Mouse (Mus musculus): ENCODE data around the gene Tex26. TPM values are rescaled to one million over a fixed set of nuclear protein-coding genes. Genes with fewer than 3 reads are reported as not detected.

Tex26 gene
- polyA plus RNA-seq, 1 experiment from 2014 or later = 0.74 TPM

- no peak overlapping the region for H3K4me3 ChIP-seq (ENCODE audit: low read depth, low read length)
- H3K4me2 ChIP-seq (ENCODE audit: low read depth, low read length) = no peak overlapping the region
- WGBS = 80% methylated on average over 3 of the region's 3 CpGs
- H3K27me3 ChIP-seq (ENCODE audit: control insufficient read depth, insufficient read depth, low read length) = no peaks in the 10 kb centered on the region
- H3K36me3 ChIP-seq (replicated peaks; ENCODE audit: control insufficient read depth, insufficient read depth, low read depth, low read length) = no peaks in the 10 kb centered on the region
- H3K4me1 ChIP-seq (ENCODE audit: control insufficient read depth, insufficient read depth, low read length) = peaks cover 4% of the 10 kb centered on the region
- H3K9ac ChIP-seq (replicated peaks; ENCODE audit: low read length) = no peak overlapping the region
- no peak overlapping the region for H3K27ac ChIP-seq (replicated peaks; ENCODE audit: low read depth, low read length)
- H3K9me3 ChIP-seq (replicated peaks; ENCODE audit: control insufficient read depth, low read length) = no peaks in the 10 kb centered on the region
- no peak for ATAC-seq (replicated peaks; ENCODE audit: insufficient number of reproducible peaks, low FRiP score, low TSS enrichment, low read depth)
- DNase-seq (ENCODE audit: low spot score) = no peak
These were observed 2.9 kb upstream of the Tex26 start for GRCm38 (mm10) chr5:149436541-149436940.

- DNase-seq (ENCODE audit: low spot score) (peak; percentile 30), ATAC-seq (replicated peaks; ENCODE audit: insufficient number of reproducible peaks, low FRiP score, low TSS enrichment, low read depth) (no peak)
- no peak overlapping the region for H3K27ac ChIP-seq (replicated peaks; ENCODE audit: low read depth, low read length)
- peaks cover 4% of the 10 kb centered on the region for H3K4me1 ChIP-seq (ENCODE audit: control insufficient read depth, insufficient read depth, low read length)
- H3K4me3 ChIP-seq (ENCODE audit: low read depth, low read length) = no peak overlapping the region
- H3K9me3 ChIP-seq (replicated peaks; ENCODE audit: control insufficient read depth, low read length) = no peaks in the 10 kb centered on the region
- 62% methylated on average over 6 of the region's 6 CpGs for WGBS
- no peak overlapping the region for H3K9ac ChIP-seq (replicated peaks; ENCODE audit: low read length)
- no peak overlapping the region for H3K4me2 ChIP-seq (ENCODE audit: low read depth, low read length)
- H3K36me3 ChIP-seq (replicated peaks; ENCODE audit: control insufficient read depth, insufficient read depth, low read depth, low read length) = no peaks in the 10 kb centered on the region
- H3K27me3 ChIP-seq (ENCODE audit: control insufficient read depth, insufficient read depth, low read length) = no peaks in the 10 kb centered on the region
These were observed 2.3 kb upstream of the Tex26 start for GRCm38 (mm10) chr5:149437150-149437549.

- Histone ChIP-seq H3K4me3 (ENCODE audit: low read depth, low read length) (peak overlapping the region; percentile 28), H3K36me3 (replicated peaks; ENCODE audit: control insufficient read depth, insufficient read depth, low read depth, low read length) (no peaks in the 10 kb centered on the region), H3K27ac (replicated peaks; ENCODE audit: low read depth, low read length) (peak overlapping the region; percentile 82), H3K9ac (replicated peaks; ENCODE audit: low read length) (peak overlapping the region; percentile 60), H3K9me3 (replicated peaks; ENCODE audit: control insufficient read depth, low read length) (no peaks in the 10 kb centered on the region), H3K4me2 (ENCODE audit: low read depth, low read length) (peak overlapping the region; percentile 81), H3K27me3 (ENCODE audit: control insufficient read depth, insufficient read depth, low read length) (no peaks in the 10 kb centered on the region), H3K4me1 (ENCODE audit: control insufficient read depth, insufficient read depth, low read length) (peaks cover 4% of the 10 kb centered on the region)
- ATAC-seq (replicated peaks; ENCODE audit: insufficient number of reproducible peaks, low FRiP score, low TSS enrichment, low read depth) = peak; percentile 75
- 0% methylated on average over 18 of the region's 18 CpGs for WGBS
- DNase-seq (ENCODE audit: low spot score) = peak; percentile 73
These were observed 717 bp downstream of the Tex26 start for GRCm38 (mm10) chr5:149440180-149440573.

- peaks cover 4% of the 10 kb centered on the region for H3K4me1 ChIP-seq (ENCODE audit: control insufficient read depth, insufficient read depth, low read length)
- no peak overlapping the region for H3K27ac ChIP-seq (replicated peaks; ENCODE audit: low read depth, low read length)
- WGBS = 60% methylated on average over 14 of the region's 14 CpGs
- ATAC-seq (replicated peaks; ENCODE audit: insufficient number of reproducible peaks, low FRiP score, low TSS enrichment, low read depth) (no peak), DNase-seq (ENCODE audit: low spot score) (peak; percentile 51)
- no peak overlapping the region for H3K4me2 ChIP-seq (ENCODE audit: low read depth, low read length)
- H3K4me3 ChIP-seq (ENCODE audit: low read depth, low read length) = no peak overlapping the region
- no peaks in the 10 kb centered on the region for H3K27me3 ChIP-seq (ENCODE audit: control insufficient read depth, insufficient read depth, low read length)
- H3K36me3 ChIP-seq (replicated peaks; ENCODE audit: control insufficient read depth, insufficient read depth, low read depth, low read length) = no peaks in the 10 kb centered on the region
- no peak overlapping the region for H3K9ac ChIP-seq (replicated peaks; ENCODE audit: low read length)
- H3K9me3 ChIP-seq (replicated peaks; ENCODE audit: control insufficient read depth, low read length) = no peaks in the 10 kb centered on the region
These were observed 2.3 kb downstream of the Tex26 start for GRCm38 (mm10) chr5:149441646-149442276.

GRCm38 (mm10) chr5:149442277-149442660 lies 2.8 kb downstream of the Tex26 start:
- no peak overlapping the region for H3K4me3 ChIP-seq (ENCODE audit: low read depth, low read length)
- H3K4me2 ChIP-seq (ENCODE audit: low read depth, low read length) = no peak overlapping the region
- no peaks in the 10 kb centered on the region for H3K36me3 ChIP-seq (replicated peaks; ENCODE audit: control insufficient read depth, insufficient read depth, low read depth, low read length)
- H3K27ac ChIP-seq (replicated peaks; ENCODE audit: low read depth, low read length) = no peak overlapping the region
- no peaks in the 10 kb centered on the region for H3K9me3 ChIP-seq (replicated peaks; ENCODE audit: control insufficient read depth, low read length)
- 78% methylated on average over 15 of the region's 15 CpGs for WGBS
- ATAC-seq (replicated peaks; ENCODE audit: insufficient number of reproducible peaks, low FRiP score, low TSS enrichment, low read depth) (no peak), DNase-seq (ENCODE audit: low spot score) (no peak)
- H3K9ac ChIP-seq (replicated peaks; ENCODE audit: low read length) = no peak overlapping the region
- no peaks in the 10 kb centered on the region for H3K27me3 ChIP-seq (ENCODE audit: control insufficient read depth, insufficient read depth, low read length)
- H3K4me1 ChIP-seq (ENCODE audit: control insufficient read depth, insufficient read depth, low read length) = peaks cover 4% of the 10 kb centered on the region

GRCm38 (mm10) chr5:149444451-149444850 lies 5.0 kb downstream of the Tex26 start:
- H3K36me3 ChIP-seq (replicated peaks; ENCODE audit: control insufficient read depth, insufficient read depth, low read depth, low read length) = no peaks in the 10 kb centered on the region
- no peak for DNase-seq (ENCODE audit: low spot score)
- no peak overlapping the region for H3K9ac ChIP-seq (replicated peaks; ENCODE audit: low read length)
- H3K4me2 ChIP-seq (ENCODE audit: low read depth, low read length) = no peak overlapping the region
- 0 out of 2 replicates have a peak, but pooled peaks cover 2% of the 10 kb centered on the region for H3K9me3 ChIP-seq (replicated peaks; ENCODE audit: control insufficient read depth, low read length)
- no peak overlapping the region for H3K27ac ChIP-seq (replicated peaks; ENCODE audit: low read depth, low read length)
- ATAC-seq (replicated peaks; ENCODE audit: insufficient number of reproducible peaks, low FRiP score, low TSS enrichment, low read depth) = no peak
- no peak overlapping the region for H3K4me3 ChIP-seq (ENCODE audit: low read depth, low read length)
- WGBS = 72% methylated on average over 4 of the region's 4 CpGs
- H3K27me3 ChIP-seq (ENCODE audit: control insufficient read depth, insufficient read depth, low read length) = no peaks in the 10 kb centered on the region
- H3K4me1 ChIP-seq (ENCODE audit: control insufficient read depth, insufficient read depth, low read length) = peaks cover 4% of the 10 kb centered on the region

- Histone ChIP-seq H3K9me3 (replicated peaks; ENCODE audit: control insufficient read depth, low read length) (0 out of 2 replicates have a peak, but pooled peaks cover 2% of the 10 kb centered on the region), H3K27ac (replicated peaks; ENCODE audit: low read depth, low read length) (no peak overlapping the region), H3K4me2 (ENCODE audit: low read depth, low read length) (no peak overlapping the region), H3K9ac (replicated peaks; ENCODE audit: low read length) (no peak overlapping the region), H3K36me3 (replicated peaks; ENCODE audit: control insufficient read depth, insufficient read depth, low read depth, low read length) (no peaks in the 10 kb centered on the region), H3K4me1 (ENCODE audit: control insufficient read depth, insufficient read depth, low read length) (no peaks in the 10 kb centered on the region; the same call in 1 of the 2 replicates), H3K27me3 (ENCODE audit: control insufficient read depth, insufficient read depth, low read length) (no peaks in the 10 kb centered on the region), H3K4me3 (ENCODE audit: low read depth, low read length) (no peak overlapping the region)
- ATAC-seq (replicated peaks; ENCODE audit: insufficient number of reproducible peaks, low FRiP score, low TSS enrichment, low read depth) = no peak
- 84% methylated on average over 7 of the region's 7 CpGs for WGBS
- DNase-seq (ENCODE audit: low spot score) = no peak
These were observed 7.0 kb downstream of the Tex26 start for GRCm38 (mm10) chr5:149446495-149446894.

GRCm38 (mm10) chr5:149447733-149448132 lies 8.3 kb downstream of the Tex26 start:
- no peak overlapping the region for H3K4me2 ChIP-seq (ENCODE audit: low read depth, low read length)
- H3K36me3 ChIP-seq (replicated peaks; ENCODE audit: control insufficient read depth, insufficient read depth, low read depth, low read length) = no peaks in the 10 kb centered on the region
- H3K9ac ChIP-seq (replicated peaks; ENCODE audit: low read length) = no peak overlapping the region
- DNase-seq (ENCODE audit: low spot score) (no peak), ATAC-seq (replicated peaks; ENCODE audit: insufficient number of reproducible peaks, low FRiP score, low TSS enrichment, low read depth) (no peak)
- H3K27me3 ChIP-seq (ENCODE audit: control insufficient read depth, insufficient read depth, low read length) = no peaks in the 10 kb centered on the region
- 0 out of 2 replicates have a peak, but pooled peaks cover 2% of the 10 kb centered on the region for H3K9me3 ChIP-seq (replicated peaks; ENCODE audit: control insufficient read depth, low read length)
- 79% methylated on average over 5 of the region's 5 CpGs for WGBS
- H3K27ac ChIP-seq (replicated peaks; ENCODE audit: low read depth, low read length) = no peak overlapping the region
- H3K4me3 ChIP-seq (ENCODE audit: low read depth, low read length) = no peak overlapping the region
- H3K4me1 ChIP-seq (ENCODE audit: control insufficient read depth, insufficient read depth, low read length) = no peaks in the 10 kb centered on the region

All from embryonic facial prominence, embryonic 11.5 days (tissue).